Mouse (Mus musculus) left cerebral cortex, adult 2 months (tissue): ENCODE measurements around the gene Etnk1. TPM values are rescaled to one million over a fixed set of nuclear protein-coding genes. Genes with fewer than 3 reads are reported as not detected.

Source experiments
- DNase-seq, 2 experiments: peaks; one replicate each; pipeline ENCODE4 v3.0.0; 2021 to 2022; ENCODE audit warnings: low spot score in 2 of 2, mixed read lengths in 1 of 2; ENCODE audit errors: extremely low spot score in 1 of 2
- H3K27ac ChIP-seq: fragments of 200-600 bp; 2 replicates; pipeline ENCODE4 v1.8.1; 2022
- H3K4me3 ChIP-seq: fragments of 200-600 bp; 2 replicates; pipeline ENCODE4 v1.8.1; 2022
- CTCF ChIP-seq: fragments of 200-600 bp; IDR thresholded peaks from 2 replicates; pipeline ENCODE4 v1.8.1; 2022; ENCODE audit warnings: antibody characterized with exemption, mild to moderate bottlenecking, moderate library complexity
- intact Hi-C: fragments of 180-260 bp; cut with DNase I; formaldehyde crosslinking; loops from one replicate; pipeline ENCODE4 v1.15.1; 2025
- total RNA-seq, 2 experiments: library from RNA; stranded (reverse); gene quantifications; 2 replicates each; pipeline ENCODE4 v1.2.3; 2021

Gene Etnk1
- total RNA-seq, 2 experiments from 2014 or later = 199 to 201 TPM

DNA sequence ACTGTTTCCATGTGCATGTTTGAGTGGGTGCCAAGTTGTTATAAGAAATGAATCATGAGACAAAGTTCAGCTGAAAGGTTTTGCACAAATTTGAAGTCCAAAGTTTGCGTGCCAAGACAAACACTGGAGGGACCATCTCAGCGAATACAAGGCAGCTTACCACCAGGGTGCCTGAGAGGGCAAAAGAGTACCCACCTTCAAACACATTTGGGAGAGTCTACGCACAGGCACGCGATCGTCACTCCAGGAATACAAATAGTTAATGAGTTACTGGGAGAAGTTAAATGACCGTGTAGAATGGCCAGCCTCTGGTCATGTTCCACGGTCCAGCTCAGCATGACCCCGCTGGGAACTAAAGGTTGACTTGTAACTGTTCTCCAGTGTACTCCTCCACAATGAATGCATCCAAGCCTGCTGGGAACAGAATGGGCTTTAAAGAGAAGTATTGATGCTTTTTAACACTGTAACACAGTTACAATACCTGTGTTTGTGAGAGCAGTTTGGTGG, 14.6 kb upstream of the Etnk1 start:
- no peak overlapping the region for H3K27ac ChIP-seq
- intact Hi-C loops = no loop called here
- no peak overlapping the region for H3K4me3 ChIP-seq
- no peak for TF ChIP-seq CTCF
- DNase-seq = no peak

DNA sequence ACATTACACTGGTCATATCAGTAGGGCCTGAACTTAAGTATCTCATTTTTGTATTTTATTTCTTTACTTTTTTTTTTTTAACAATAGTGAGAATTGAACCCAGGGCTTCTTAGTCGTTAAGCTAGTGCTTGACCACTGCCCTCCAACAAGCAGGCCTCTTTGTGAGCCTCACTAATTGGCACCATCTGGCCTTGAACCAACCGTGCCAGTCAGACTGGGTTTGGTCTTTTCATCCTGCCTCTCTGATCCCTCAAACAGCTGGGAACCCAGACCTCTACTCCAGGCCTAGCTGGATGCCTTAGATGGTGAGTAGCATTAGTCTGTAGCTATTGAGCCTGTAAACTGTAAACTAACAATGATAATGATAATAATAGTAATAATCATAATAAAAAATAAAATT, 13.9 kb upstream of the Etnk1 start:
- Histone ChIP-seq H3K4me3 (no peak overlapping the region), H3K27ac (no peak overlapping the region)
- DNase-seq = no peak
- intact Hi-C loops = no loop called here
- TF ChIP-seq CTCF = no peak

GRCm38 (mm10) chr6:143153751-143154494, 13.1 kb upstream of the Etnk1 start:
- no peak overlapping the region for H3K27ac ChIP-seq
- H3K4me3 ChIP-seq = no peak overlapping the region
- no peak for DNase-seq
- no peak for TF ChIP-seq CTCF
- intact Hi-C loops = no loop called here

DNA sequence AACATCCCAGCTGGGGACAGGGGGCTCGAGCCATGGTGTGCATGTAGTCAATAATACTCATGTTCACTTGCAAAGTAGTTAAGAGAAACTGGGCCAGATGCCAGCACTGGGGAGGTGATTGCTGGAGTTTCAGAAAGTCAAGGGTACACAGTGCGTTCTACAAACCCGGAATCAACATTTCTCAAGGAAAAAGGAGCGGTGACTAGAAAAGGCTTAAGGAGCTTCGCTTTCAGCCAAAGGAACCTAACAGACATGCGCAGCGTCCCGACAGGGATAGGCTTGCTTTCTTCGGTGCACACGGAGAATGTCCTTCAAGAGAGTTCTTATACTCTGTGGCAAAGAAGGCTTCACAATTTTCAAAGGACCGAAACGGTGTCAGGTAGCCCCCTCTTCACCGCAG, 12.1 kb upstream of the Etnk1 start:
- intact Hi-C loops = no loop called here
- no peak for TF ChIP-seq CTCF
- no peak for DNase-seq
- H3K27ac ChIP-seq = no peak overlapping the region
- no peak overlapping the region for H3K4me3 ChIP-seq

GRCm38 (mm10) chr6:143155996-143156395, 11.0 kb upstream of the Etnk1 start:
- no peak for TF ChIP-seq CTCF
- no peak overlapping the region for H3K4me3 ChIP-seq
- intact Hi-C loops = no loop called here
- no peak overlapping the region for H3K27ac ChIP-seq
- DNase-seq = no peak

GRCm38 (mm10) chr6:143156684-143157083, 10.3 kb upstream of the Etnk1 start:
- intact Hi-C loops = no loop called here
- Histone ChIP-seq H3K4me3 (no peak overlapping the region), H3K27ac (no peak overlapping the region)
- no peak for DNase-seq
- TF ChIP-seq CTCF = no peak

DNA sequence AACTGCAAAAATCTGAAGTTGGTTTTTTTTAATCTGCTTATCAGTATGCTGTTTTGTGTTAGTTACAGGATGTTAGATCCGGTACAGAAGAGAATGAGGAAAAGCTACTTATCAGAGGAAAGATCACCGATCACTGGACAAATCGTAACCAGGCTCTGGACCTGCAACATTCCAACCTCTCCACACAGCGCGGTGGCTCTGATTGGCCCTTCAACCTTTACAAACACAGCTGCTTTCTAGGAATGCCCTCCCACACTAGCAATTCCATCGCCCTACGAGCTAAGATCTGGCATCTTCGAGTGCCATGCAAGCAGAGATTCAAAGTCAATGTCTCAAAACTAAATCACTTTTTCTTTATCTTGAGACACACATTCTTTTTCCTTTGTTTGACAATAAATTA, 9.6 kb upstream of the Etnk1 start:
- DNase-seq = no peak
- intact Hi-C loops = no loop called here
- no peak for TF ChIP-seq CTCF

DNA sequence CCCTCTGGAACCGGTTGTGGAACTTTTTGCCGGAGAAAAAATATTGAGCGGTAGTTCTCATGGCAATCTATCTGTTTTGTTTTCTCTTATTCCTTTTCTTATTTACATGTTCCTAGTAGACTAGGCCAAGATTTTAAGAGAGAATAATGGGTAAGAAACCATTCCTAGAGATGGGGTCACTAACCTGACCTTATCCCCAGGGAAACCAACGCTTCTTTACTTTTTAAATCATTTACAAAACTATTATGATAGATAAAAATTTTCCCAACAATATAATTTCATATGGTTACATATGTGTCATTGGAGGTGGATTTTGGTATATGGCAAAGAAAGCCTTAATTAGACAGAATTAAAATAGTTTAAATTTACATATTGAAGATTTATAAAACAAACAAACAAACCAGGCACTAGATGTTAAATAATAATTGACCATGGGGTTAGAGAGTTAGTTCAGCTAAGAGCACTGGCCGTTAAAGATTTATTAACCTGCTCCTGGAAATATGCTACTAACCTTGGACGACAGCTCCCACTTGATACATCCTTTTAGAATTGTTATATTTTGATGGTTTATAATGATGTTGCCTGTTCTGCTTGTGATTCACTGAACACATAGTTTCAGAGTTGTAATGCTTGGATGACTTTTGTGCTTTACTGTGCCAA, 6.3 kb upstream of the Etnk1 start:
- H3K27ac ChIP-seq = no peak overlapping the region
- no peak overlapping the region for H3K4me3 ChIP-seq
- intact Hi-C loops = loop anchor here (10.0 kb wide), 1 partner anchor 656 kb away; the partner anchor contains the start of gene Ldhb
- DNase-seq = no peak
- no peak for TF ChIP-seq CTCF

More for the DNA sequence above, 9.6 kb upstream of the Etnk1 start:
- Histone ChIP-seq H3K4me3 (no peak overlapping the region), H3K27ac (no peak overlapping the region)

DNA sequence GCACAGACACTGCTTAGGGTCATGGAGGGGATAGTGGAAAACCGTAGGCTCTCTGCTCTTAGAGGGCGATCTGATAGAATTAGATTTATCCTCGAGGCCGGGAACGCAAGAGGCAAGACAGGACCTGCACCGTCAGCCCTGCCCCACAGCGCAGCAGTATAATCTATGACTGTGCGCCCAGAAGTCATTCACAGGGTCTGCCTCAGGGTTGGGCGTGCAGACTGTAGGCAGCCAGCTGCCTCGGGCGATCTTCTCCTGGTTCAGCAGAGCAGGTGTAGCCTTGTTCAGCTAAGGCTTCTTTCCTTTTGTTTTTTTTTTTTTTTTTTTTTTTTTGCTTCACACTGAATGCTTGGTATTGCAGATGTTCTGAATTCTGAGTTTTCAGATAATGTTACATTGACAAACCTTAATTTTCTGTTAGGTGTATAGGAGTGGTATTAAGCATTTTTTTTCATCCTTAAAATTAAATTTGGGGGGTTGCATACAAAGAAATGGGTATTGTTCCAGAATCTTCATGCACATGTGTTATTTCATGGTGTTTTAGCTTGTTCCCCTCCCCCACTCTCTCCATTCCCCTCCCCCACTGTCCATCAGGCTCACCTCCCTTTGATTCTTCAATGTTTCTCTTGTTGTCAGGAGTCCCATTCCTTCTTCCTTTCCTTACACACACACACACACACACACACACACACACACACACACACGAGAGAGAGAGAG, 4.7 kb upstream of the Etnk1 start:
- no peak for TF ChIP-seq CTCF
- intact Hi-C loops = loop anchor here (10.0 kb wide), 1 partner anchor 658 kb away; the partner anchor contains the start of gene Ldhb
- Histone ChIP-seq H3K4me3 (no peak overlapping the region), H3K27ac (no peak overlapping the region)
- no peak for DNase-seq

DNA sequence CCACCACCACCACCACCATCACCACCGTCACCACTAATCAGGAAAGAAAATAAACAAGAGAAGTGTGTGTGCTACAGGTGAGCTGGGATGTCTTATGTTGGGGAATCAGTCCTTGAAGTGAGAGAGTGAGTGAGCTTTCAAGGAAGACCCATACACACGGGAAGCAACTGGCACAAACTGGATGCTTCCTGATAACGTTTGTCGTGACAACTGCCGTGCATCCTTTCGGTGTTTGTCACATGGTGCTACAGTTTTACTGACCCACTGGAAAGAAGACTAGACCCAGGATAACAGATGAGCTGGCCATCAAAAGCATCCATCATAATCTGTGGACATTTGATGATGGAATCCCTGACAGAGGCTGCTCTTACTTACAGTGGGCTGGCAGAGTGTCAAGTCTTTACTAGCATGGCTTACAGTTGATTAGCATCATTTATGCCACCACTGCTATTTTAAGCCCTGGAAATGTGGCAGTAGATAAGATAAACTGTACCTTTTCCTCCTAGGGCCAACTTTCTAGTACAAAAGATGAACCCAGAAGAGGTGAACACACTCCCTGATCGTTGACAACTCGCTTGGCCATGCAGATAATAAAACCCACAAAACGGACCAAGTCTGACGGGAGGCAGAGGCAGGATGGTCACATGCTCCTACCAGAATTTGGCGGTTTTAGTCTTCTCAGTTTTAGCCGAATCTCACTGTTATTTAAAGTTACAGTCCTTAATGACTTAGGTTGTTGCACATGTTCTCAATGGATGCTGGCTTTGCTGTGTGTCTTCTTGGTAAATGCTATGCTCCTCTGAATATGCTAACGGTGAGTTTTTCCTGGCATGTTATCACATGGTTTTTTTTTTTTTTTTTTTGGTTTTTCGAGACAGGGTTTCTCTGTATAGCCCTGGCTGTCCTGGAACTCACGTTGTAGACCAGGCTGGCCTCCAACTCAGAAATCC, 2.8 kb upstream of the Etnk1 start:
- intact Hi-C loops = loop anchor here (10.0 kb wide), 1 partner anchor 659 kb away; the partner anchor contains the start of gene Ldhb
- TF ChIP-seq CTCF = no peak
- no peak overlapping the region for H3K27ac ChIP-seq
- no peak overlapping the region for H3K4me3 ChIP-seq
- DNase-seq = no peak

- TF ChIP-seq CTCF = no peak
- DNase-seq = no peak
- Histone ChIP-seq H3K27ac (no peak overlapping the region), H3K4me3 (no peak overlapping the region)
- intact Hi-C loops = loop anchor here (10.0 kb wide), 1 partner anchor 660 kb away; the partner anchor contains the start of gene Ldhb
Measured at GRCm38 (mm10) chr6:143164906-143165255, 2.1 kb upstream of the Etnk1 start.
